Mouse (Mus musculus) lung, adult 10 weeks (tissue): ENCODE results near the gene Fancf. TPM values are rescaled to one million over a fixed set of nuclear protein-coding genes. Genes with fewer than 3 reads are reported as not detected.

Experiments
- polyA plus RNA-seq: library from polyadenylated mRNA; stranded (reverse); fragments of 350-450 nt; fragmentation: Illumina TruSeq; extraction: RNeasy Lipid Tissue Mini Kit (QIAGEN cat#74804); gene quantifications from one replicate; pipeline ENCODE4 v1.2.3, GENCODE M21; 2014; ENCODE audit warnings: low read depth, low replicate concordance; ENCODE audit not compliant: insufficient read depth

Fancf gene
- polyA plus RNA-seq = 2.4 TPM

DNA sequence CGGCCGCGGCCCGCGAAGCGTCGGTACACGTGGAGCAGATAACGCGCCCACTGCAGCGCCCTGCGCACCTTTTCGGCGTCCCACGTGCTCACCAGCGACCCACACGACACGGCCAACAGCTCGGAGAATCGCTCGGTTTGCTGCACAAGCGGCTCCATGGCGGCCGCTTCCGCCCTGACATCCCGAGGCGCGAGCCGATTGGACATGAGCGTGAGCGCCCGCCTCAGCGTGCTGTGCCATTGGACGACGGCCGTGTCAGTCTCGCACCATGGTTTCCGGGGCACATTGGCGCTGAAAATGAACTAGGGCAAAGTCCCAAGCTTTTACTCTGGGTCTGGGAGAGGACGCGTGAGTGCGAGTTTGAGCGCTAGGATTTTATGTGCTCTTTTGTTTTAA, at the start of gene Fancf:
Fancf (minus strand) TSS at position 171 of the 396 bp plus-strand sequence.

GRCm38 (mm10) chr7:51861250-51862096, 594 bp downstream of the Fancf start, which contains the start of gene Gas2:
Gene Gas2, plus strand, starts transcription at chr7:51862015.

Other genes starting within 250 kb of the Fancf start
- not detected for gene Slc17a6, start 240.3 kb downstream of the Fancf start, polyA plus RNA-seq
- 2.3 TPM for gene Gas2, start 252 bp downstream of the Fancf start, polyA plus RNA-seq
- gene Svip, start 143.8 kb upstream of the Fancf start, polyA plus RNA-seq = 9.7 TPM
- not detected for gene 1700015G11Rik, start 153.5 kb upstream of the Fancf start, polyA plus RNA-seq